Comparison of ENCODE assay signal across 12 mouse cellular contexts in genomic region chr6:3376687-3377086, GRCm38 (mm10).
"Had no signal": no experiment of that assay in that cellular context is flagged by ENCODE, and none has a peak within 500 bp of the region (broad histone marks: within the 10 kb centered on the region; RNA-seq: fewer than 3 reads in every experiment).

No protein-coding gene starts in this region.

- DNase-seq: retina, postnatal 1 day; right cerebral cortex, adult 18-20 months; right cerebral cortex, postnatal 14 days; right cerebral cortex, postnatal 25 days; right cerebral cortex, postnatal 4 days; spleen, adult 18-20 months; thymus, adult 18-20 months; thymus, adult 2 months; thymus, postnatal 14 days; thymus, postnatal 25 days; thymus, postnatal 36 days; thymus, postnatal 4 days had no signal
